Mouse (Mus musculus) adrenal gland, postnatal 36 days (tissue): ENCODE results near the gene Lhfpl5. TPM values are rescaled to one million over a fixed set of nuclear protein-coding genes. Genes with fewer than 3 reads are reported as not detected.
A peak's percentile ranks its signal among the peaks of the same experiment; 100 is the strongest.
"Not testable (repeated sequence)": the region's sequence is repeated elsewhere in the genome, so short reads cannot be mapped to it uniquely, and the experiment has no call there.

Experiments
- DNase-seq, 2 experiments: peaks; one replicate each; pipeline ENCODE4 v3.0.0; 2021; ENCODE audit warnings: mixed read lengths in 1 of 2
- long read RNA-seq, 2 experiments: library from polyadenylated mRNA; stranded (forward); transcript quantifications; one replicate each; pipeline ENCODE4 v2.0.0; 2021; ENCODE audit warnings: borderline sequencing depth in 2 of 2
- total RNA-seq, 2 experiments: library from RNA; stranded (reverse); gene quantifications; 2 replicates each; pipeline ENCODE4 v1.2.3; 2021

The Lhfpl5 gene
- 1 to 10 TPM; 1.3 to 1.8 TPM for total RNA-seq
- long read RNA-seq, experiment 1, transcript Lhfpl5-201 (4 exons, 1,313 nt), result major isoform, 5 of 5 reads
- long read RNA-seq, experiment 1, partial matches to known transcripts, result 0 of 5 reads
- long read RNA-seq, experiment 1, other reads (novel, unspliced or antisense), result 0 of 5 reads
- long read RNA-seq, experiment 2, partial matches to known transcripts, result 0 of 3 reads
- long read RNA-seq, experiment 2, other reads (novel, unspliced or antisense), result 0 of 3 reads

DNA sequence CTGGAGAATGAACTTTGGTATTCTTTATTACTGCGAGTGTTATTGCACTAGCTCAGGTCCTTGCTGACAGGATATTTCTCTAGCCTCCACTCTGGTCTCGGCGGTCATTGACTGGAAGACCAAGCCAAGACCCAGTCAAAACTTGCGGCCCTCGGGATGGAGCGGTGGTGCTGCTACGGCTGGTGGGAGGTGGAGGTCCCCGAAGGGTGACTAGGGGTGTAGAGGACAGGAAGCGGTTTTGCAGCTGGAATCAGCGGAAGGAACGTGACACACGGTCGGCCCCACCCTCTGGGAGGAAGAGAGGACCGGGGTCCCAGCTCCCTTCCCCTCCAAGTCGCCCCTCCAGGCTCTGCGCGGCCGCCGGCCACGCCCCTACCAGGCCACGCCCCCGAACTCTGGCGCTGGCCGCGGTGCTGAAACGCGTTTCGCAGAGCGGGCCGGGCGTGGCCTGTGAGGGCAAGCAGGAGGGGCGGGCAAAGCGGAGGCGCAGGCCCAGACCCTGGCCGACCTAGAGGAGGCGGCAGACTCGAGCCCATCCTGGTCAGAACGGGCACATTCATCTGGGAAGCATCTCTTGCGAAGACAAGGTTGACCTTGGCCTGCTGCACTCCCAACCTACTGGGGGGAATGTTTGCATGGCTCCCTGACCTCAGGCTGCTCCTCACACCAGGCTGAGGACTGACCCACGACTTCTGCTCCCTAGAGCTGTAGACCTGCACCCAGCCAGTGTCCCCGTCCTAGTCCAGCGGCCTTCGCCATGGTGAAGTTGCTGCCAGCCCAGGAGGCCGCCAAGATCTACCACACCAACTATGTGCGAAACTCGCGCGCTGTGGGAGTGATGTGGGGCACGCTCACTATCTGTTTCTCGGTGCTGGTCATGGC is at the start of gene Lhfpl5:
TSS of gene Lhfpl5 (plus strand) at position 398 of the 882 bp plus-strand sequence.
- DNase-seq, result peak; percentile 64 to 71

DNA sequence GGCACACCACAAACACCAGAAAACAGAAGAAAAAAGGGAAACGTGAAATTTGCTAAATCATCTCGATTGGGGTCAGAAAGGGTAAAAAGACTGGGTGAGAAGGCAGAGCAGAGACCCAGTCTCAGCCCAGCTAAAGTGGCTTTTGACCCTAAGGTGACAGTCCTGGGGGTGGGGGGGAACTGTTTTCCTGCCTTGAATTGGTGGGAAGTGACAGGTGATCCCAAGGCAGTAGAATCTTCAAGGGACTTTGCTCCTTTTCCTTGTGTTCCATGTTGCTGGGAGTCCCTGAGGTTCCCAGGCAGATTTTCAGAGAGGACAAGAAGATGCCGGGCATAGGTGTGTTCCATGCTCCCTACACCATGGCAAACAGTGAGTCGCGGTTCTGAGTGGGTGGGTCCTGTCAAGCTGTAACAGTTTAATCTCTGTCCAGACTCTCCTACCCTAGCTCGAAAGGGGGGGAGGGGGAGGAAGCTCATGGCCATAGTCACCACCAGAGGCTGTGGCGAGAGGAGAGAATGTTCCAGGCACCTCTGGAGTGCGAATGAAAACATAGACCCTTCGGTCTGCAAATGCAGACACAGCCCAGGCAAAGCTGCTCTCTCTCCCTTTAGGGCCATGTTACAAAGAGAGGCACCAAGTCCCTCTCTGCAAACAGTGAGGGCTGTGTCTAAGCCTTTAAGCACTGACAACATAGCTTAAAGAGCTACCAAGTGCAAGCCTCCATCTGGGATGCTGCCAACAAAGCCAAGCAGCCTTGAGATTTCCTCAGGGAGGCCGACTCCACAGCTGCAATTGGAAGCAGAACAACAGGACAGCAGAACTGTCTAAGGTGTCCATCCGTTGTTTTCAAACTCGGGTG is 48.0 kb upstream of the Lhfpl5 start:
- peak; percentile 79 to 83 for DNase-seq

DNA sequence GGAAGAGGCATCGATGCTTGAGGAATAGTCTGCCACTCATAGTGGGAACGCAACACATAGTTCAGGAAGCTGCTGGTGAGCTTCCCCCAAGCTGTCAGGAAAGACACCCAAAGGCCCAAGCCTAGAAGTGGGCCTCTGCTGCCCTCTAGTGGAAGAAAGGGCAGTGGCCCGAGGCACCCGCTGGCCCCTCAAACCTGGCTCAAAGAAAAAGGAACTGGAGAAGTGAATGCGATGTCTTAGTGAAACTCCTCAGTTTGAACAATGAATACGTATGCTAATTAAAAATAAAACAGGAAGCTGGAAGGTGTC is 47.4 kb upstream of the Lhfpl5 start:
- DNase-seq, result peak; percentile 86 to 90

DNA sequence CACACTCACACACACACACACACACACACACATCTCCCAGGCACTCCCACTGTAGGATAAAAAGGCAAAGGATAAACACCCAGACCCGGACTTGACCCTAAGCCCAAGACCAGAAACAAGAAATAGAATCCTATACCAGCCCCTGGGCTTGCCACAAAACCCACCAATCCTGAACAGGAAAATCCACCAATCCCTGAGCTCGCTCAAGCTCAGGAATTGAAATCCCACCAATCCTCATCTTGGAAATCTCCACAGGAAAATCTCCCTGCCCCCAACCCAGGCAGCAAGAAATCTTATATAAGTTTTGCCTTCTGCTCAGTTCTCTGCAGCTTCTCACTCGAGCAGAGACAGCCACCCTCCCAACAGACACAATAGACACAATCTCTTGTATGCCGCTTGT is 46.3 kb upstream of the Lhfpl5 start:
- DNase-seq, result no peak

- DNase-seq, result no peak
Observed at GRCm38 (mm10) chr17:28530506-28530905, 44.9 kb upstream of the Lhfpl5 start, which contains the start of gene Armc12. Armc12 (plus strand) TSS chr17:28530806.

- DNase-seq, result no peak
Observed at GRCm38 (mm10) chr17:28531946-28532345, 43.5 kb upstream of the Lhfpl5 start.

DNA sequence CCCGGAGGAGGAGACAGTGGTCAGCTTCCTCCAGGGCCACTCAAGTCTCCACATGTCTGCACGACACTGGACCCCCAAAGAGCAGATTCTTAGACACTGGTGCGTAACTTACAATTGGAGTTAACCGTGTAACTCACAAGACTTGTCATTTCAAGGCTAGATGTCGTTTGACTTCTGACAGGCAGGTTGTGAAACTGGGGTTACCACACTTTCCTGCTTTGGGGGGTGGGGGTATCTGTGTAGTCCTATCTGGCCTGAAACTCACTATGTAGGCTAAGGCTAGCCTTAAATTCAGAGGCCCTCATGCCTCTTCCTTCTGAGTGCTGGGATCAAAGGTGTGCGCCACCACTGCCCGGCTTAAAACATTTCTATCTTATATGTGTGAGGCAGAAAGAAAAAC is 42.9 kb upstream of the Lhfpl5 start:
- no peak for DNase-seq

DNA sequence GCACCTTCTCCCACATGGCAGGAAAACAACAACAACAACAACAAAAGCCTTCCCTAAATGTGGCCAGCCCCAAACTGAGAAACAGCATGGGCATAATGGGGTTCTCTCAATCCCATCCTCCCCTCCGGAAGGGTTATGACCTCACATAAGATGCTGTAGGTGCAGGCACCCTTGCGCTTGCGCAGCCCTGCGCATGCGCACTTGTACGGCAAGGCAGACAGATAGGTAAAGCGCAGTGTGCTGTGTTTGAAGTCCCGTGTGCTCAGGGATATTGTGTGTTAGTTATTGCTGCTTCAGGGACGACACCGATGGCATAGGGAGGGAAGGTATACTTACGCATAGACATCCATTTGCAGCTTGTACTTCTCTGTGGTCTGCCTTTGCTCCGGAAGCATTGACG is 42.1 kb upstream of the Lhfpl5 start:
- no peak for DNase-seq

DNA sequence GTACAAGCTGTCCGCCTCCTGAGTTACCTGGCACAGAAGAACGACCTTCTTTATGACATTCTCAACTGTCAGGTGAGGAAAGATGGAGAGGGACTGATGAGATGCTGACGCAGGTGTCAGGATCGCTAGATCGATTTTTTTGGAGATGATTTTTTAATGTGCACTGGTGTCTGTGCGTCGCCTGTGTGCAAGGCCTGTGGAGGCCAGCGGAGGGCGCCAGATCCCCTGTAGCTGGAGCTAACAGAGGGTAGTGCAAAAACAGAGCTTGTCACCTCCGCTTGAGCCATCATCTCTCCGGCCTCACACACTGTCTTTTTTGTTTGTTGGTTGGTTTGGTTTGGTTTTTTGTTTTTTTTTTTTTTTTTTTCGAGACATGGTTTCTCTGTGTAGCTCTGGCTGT is 37.6 kb upstream of the Lhfpl5 start:
- no peak for DNase-seq

GRCm38 (mm10) chr17:28546925-28547324 is 28.5 kb upstream of the Lhfpl5 start:
- DNase-seq, result peak; percentile 23 to 48

- no peak for DNase-seq
Observed at GRCm38 (mm10) chr17:28548550-28548949, 26.9 kb upstream of the Lhfpl5 start.

GRCm38 (mm10) chr17:28549111-28549510 is 26.3 kb upstream of the Lhfpl5 start, which contains the start of gene Clpsl2:
Clpsl2 (plus strand) TSS chr17:28549411.
- no peak for DNase-seq

GRCm38 (mm10) chr17:28553040-28553793 is 22.2 kb upstream of the Lhfpl5 start:
- DNase-seq, result peak; percentile 69 to 77

DNA sequence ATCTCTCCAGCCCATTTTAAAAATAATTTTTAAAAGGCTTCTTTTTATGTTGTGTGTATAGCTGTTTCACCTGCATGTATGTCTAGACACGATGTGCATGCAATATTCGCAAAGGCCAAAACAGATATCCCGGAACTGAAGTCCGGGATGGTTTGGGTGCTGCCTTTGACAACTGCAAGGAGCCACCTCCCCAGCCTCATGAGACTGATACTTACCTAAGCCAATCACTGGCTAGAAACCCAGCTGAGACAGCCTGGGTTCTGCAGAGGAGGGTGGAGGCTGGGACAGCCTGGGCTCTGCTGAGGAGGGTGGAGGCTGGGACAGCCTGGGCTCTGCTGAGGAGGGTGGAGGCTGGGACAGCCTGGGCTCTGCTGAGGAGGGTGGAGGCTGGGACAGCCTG is 21.4 kb upstream of the Lhfpl5 start:
- not testable (repeated sequence) for DNase-seq

- DNase-seq, result no peak
Observed at GRCm38 (mm10) chr17:28556635-28557396, 18.6 kb upstream of the Lhfpl5 start.

DNA sequence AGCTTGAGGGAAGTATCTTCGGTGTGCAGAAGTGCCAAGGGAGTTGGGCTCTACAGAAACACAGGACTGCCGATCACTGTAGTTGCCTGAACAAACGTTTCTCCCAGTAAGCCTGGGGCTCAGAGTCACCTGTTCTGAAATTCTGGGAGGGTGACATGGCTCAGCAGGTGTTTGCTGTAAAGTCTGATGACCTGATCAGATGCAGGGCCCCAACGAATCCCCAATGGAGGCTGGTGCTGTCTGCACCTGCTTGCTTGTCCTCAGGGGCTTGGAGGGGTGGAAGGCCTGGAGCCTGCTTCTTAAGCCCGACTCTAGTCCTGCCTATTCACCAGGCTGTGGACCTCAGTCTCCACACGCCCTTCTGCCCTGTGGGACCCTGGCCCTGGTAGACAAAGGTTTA is 17.7 kb upstream of the Lhfpl5 start:
- no peak for DNase-seq

- no peak for DNase-seq
Observed at GRCm38 (mm10) chr17:28560598-28560997, 14.8 kb upstream of the Lhfpl5 start, which contains the start of gene Clps. Clps (minus strand) TSS chr17:28560766.

DNA sequence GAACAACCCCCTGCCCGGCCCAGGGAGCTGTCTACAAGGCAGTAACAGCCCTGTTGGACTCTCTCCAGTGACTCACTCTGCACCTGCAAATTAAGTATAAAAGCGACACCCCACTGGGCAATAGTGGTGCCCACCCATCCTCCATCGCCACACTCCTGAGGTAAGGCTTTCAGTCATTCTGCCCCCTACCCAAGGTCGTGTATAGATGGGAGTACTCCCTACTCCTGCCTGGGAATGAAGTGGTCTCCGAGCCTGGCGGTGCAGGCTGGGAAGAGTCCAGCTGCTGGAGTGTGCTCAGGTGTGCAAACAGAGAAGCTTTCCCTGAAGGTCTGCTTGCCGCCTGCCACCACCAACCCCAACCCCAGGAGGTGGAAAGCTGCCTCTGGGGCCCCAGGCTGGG is 13.8 kb upstream of the Lhfpl5 start:
- DNase-seq, result no peak

GRCm38 (mm10) chr17:28565181-28565580 is 10.3 kb upstream of the Lhfpl5 start:
- DNase-seq, result no peak

GRCm38 (mm10) chr17:28567541-28567940 is 7.9 kb upstream of the Lhfpl5 start:
- no peak for DNase-seq

GRCm38 (mm10) chr17:28571868-28572267 is 3.6 kb upstream of the Lhfpl5 start:
- DNase-seq, result no peak
